Mouse (Mus musculus) left cerebral cortex, adult 2 months (tissue): ENCODE results near the gene Ccdc88b. TPM values are rescaled to one million over a fixed set of nuclear protein-coding genes. Genes with fewer than 3 reads are reported as not detected.

Source experiments
- DNase-seq, 2 experiments: peaks; one replicate each; pipeline ENCODE4 v3.0.0; 2021 to 2022; ENCODE audit warnings: low spot score in 2 of 2, mixed read lengths in 1 of 2; ENCODE audit errors: extremely low spot score in 1 of 2
- H3K27ac ChIP-seq: fragments of 200-600 bp; 2 replicates; pipeline ENCODE4 v1.8.1; 2022
- H3K4me3 ChIP-seq: fragments of 200-600 bp; 2 replicates; pipeline ENCODE4 v1.8.1; 2022
- CTCF ChIP-seq: fragments of 200-600 bp; IDR thresholded peaks from 2 replicates; pipeline ENCODE4 v1.8.1; 2022; ENCODE audit warnings: antibody characterized with exemption, mild to moderate bottlenecking, moderate library complexity
- intact Hi-C: fragments of 180-260 bp; cut with DNase I; formaldehyde crosslinking; loops from one replicate; pipeline ENCODE4 v1.15.1; 2025
- total RNA-seq, 2 experiments: library from RNA; stranded (reverse); gene quantifications; 2 replicates each; pipeline ENCODE4 v1.2.3; 2021

The Ccdc88b gene
- total RNA-seq, 2 experiments from 2014 or later = 2.5 to 3.5 TPM

DNA sequence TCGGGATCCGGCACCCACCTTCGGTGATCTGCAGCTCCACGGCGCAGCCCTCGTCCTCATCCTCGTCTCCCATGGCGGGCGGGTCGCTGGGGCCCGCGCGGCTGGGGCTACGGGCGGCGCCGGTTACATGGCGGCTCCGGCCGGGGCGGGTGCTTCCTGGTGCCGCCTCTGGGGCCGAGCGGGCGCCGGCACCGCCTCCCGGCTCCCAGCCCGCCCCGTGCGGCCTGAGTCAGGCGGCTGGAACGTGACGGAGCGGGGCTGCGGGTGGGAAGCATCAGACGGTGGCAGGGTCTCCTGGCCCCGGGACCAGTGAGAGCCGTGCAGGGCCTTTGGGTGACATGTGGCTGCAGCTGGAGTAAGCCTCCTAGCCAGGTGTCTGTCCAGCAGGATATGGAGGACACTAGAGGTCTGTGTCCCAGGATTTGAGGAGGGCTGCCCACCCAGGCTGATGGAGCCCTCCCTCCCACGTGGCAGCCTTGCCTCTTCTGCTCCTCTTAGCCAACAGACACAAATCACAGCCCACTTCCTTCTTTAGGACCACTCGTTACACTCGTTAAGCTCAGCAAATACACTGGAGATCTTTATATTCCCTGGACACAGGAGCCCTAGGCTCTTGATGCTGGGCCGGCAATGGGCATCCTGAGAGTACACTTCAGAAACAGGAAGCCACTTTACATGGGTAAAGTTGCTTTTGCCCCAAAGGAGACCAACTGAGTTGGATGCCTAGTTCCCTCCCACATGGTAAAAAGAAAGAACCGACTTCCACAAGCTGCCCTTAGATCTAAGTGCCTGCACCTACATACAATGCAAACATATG lies 17.3 kb downstream of the Ccdc88b start, which contains the start of gene Rps6ka4:
Gene Rps6ka4, minus strand, starts transcription at position 162 of the 817 bp plus-strand sequence.
- intact Hi-C loops = loop anchor here (2.0 kb wide), 1 partner anchor 68 kb away; the partner anchor contains the start of gene Trmt112
- peak within 1 kb of the TSS; percentile 93 for H3K4me3 ChIP-seq
- DNase-seq = peak; percentile 76 to 78
- H3K27ac ChIP-seq = peak within 1 kb of the TSS; percentile 94
- peak; percentile 17; the same call in 1 of the 2 replicates for TF ChIP-seq CTCF

- peak overlapping the region; percentile 93 for H3K4me3 ChIP-seq
- intact Hi-C loops = loop anchor here (2.0 kb wide), 1 partner anchor 69 kb away; the partner anchor contains the start of gene Trmt112
- TF ChIP-seq CTCF = no peak
- peak overlapping the region; percentile 94 for H3K27ac ChIP-seq
- peak; percentile 62 to 71 for DNase-seq
Measured at GRCm38 (mm10) chr19:6839615-6840474, 18.2 kb downstream of the Ccdc88b start.

DNA sequence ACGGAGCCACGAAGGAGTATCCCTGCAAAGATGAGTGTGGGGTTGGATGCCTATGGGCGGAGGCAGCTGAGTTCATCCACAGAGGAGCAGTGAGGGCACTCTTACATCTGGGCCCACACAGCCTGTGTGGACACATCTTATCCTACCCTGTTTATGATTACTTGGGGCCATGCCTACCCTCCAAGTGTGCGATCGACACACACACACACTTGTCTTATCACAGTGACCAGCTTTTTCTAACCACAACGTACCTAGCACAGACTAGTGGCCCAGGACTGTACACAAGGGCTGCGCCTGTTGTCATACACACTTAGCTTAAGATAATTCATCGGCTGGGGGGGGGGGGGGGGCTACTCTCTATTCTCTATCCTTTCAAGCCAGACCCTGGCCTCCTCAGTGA lies 25.6 kb downstream of the Ccdc88b start:
- no peak for TF ChIP-seq CTCF
- DNase-seq = no peak
- no peak overlapping the region for H3K27ac ChIP-seq
- intact Hi-C loops = no loop called here
- no peak overlapping the region for H3K4me3 ChIP-seq

DNA sequence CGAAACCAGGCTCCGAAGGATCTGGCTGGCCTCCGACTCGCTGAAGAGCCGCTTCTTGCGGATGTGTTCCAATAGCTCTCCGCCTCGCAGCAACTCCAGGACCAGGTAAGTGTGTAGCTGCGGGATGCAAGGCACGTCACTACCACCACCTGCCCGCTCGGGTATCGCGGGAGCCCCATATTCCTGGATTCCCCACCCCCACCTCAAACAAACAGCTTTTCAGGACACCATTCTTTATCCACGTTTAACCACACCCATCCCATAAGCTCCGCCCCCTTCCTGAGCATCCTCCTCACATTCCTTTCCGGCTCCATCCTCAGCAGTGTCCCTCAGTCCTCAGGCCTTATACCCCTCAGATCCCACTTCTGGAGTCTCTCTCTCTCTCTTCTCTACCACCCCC lies 26.7 kb downstream of the Ccdc88b start:
- no peak for DNase-seq
- TF ChIP-seq CTCF = no peak
- no peak overlapping the region for H3K27ac ChIP-seq
- intact Hi-C loops = no loop called here
- H3K4me3 ChIP-seq = no peak overlapping the region

GRCm38 (mm10) chr19:6830556-6831316 lies 27.3 kb downstream of the Ccdc88b start:
- H3K27ac ChIP-seq = no peak overlapping the region
- peak overlapping the region; percentile 5; the same call in 1 of the 2 replicates for H3K4me3 ChIP-seq
- no peak for TF ChIP-seq CTCF
- intact Hi-C loops = no loop called here
- DNase-seq = no peak

GRCm38 (mm10) chr19:6829870-6830555 lies 28.0 kb downstream of the Ccdc88b start:
- 0 out of 2 replicates have a peak overlapping the region, but pooled peaks have one; percentile 7 for H3K4me3 ChIP-seq
- intact Hi-C loops = no loop called here
- DNase-seq = no peak
- no peak overlapping the region for H3K27ac ChIP-seq
- TF ChIP-seq CTCF = no peak; the same call in 1 of the 2 replicates

DNA sequence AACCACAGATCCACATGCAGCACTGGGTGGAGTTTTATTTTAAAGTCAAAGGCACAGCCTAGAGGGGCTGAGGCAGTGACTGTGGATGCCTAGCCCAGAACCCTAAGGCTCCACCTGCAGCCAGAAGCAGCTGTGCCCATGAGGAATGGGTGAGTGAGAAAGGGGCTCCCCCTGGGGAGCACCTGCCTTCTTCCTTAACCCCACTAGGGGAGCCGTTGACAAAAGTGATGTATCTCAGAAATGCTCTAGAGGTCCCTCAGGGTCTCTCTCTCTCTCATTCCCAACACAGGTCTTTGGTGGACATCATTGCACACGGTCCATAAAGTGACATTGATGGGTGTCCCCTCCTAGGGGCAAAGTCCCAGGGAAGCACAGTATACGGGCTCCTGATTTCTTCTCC lies 28.9 kb downstream of the Ccdc88b start:
- Histone ChIP-seq H3K4me3 (no peak overlapping the region), H3K27ac (no peak overlapping the region)
- TF ChIP-seq CTCF = peak; percentile 46
- intact Hi-C loops = no loop called here
- no peak for DNase-seq

DNA sequence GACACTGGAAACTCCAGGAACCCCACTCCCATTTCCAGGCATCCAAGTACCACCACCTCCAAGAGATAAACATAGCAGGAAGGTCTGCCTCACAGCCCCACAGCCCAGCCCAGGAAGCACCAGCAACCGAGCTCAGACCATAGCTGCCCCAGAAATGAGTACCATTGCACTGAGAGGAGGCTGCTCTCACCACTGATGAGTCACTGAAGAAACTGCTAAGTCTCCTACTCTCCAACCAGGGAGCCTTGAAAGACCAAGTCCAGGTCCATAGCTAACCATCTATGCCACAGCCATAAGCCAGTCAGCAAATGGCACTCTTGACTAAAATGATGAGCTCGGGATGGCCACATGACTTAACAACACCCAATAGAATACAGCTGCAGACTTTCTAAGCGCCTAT lies 31.4 kb downstream of the Ccdc88b start:
- no peak for TF ChIP-seq CTCF
- no peak for DNase-seq
- no peak overlapping the region for H3K4me3 ChIP-seq
- H3K27ac ChIP-seq = no peak overlapping the region
- intact Hi-C loops = no loop called here

DNA sequence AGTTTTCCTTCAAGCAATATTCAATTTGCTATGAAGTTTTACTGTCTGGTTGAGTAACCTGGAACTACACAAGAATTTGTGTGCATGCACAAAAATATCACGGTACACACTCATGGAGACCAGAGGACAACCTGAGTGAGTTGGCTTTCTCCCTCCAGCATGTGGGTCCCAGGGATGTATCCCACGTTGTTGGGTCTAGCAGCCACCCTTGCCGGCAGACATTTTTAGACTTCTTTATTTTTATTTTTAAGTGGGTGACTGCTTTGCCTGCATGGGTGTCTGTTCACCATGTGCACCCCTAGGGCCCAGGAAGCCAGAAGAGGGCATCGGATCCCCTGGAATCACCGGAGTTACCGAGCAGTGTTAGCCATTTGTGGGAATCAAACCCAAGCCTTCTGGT lies 32.6 kb downstream of the Ccdc88b start:
- intact Hi-C loops = no loop called here
- H3K4me3 ChIP-seq = no peak overlapping the region
- TF ChIP-seq CTCF = no peak; the same call in 1 of the 2 replicates
- no peak for DNase-seq
- no peak overlapping the region for H3K27ac ChIP-seq

DNA sequence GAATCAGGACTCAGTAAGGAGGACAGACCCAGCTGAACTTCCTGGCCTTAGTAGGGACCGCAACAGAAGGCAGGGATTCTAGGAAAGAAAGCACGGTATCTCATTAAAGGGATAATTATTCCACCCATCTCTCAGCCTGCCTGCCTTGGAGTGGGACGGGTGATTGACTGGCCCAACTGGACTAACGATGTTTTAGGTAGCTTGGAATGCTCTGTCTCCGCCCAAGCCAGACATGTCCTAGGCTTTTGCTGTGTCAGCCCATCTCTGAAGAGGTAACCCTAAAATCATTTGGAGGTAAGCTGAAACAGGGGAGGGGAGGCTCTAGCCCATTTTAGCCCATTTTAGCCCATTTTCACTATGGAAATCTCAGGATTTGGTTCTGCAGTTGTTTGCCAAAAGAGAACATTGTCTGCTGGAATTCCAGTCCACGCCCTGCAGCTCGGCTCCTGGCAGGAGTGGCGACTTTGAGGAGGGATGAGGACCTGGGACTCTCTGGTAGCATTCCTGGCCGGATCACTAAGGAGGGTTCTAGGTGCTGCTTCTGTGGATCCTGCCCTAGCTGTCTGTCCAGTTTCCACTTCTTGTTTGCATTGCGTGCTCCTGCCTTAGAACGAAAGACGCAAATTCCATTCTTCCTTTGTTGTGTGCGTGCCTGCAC lies 37.3 kb downstream of the Ccdc88b start:
- Histone ChIP-seq H3K27ac (no peak overlapping the region), H3K4me3 (no peak overlapping the region)
- DNase-seq = no peak
- no peak for TF ChIP-seq CTCF
- intact Hi-C loops = no loop called here
